Mouse (Mus musculus) stomach, postnatal 0 days (tissue): Measurements from ENCODE around the gene Esr2. TPM values are rescaled to one million over a fixed set of nuclear protein-coding genes. Genes with fewer than 3 reads are reported as not detected.

Experiments
- ATAC-seq: fragments of 200-750 bp; cut with Nextera tagmentation; 2 replicates; pipeline ENCODE4 v1.8.0; 2017; ENCODE audit not compliant: low FRiP score, low TSS enrichment
- DNase-seq: peaks from one replicate; pipeline ENCODE4 v3.0.0-alpha.2; 2016; ENCODE audit warnings: low spot score
- H3K27ac ChIP-seq: fragments of 300-500 bp; sonication (generic); replicated peaks from 2 replicates; pipeline ENCODE4 v1.5.1; 2014; ENCODE audit warnings: mild to moderate bottlenecking, control low read depth
- H3K27me3 ChIP-seq: fragments of 300-500 bp; sonication (generic); 2 replicates; pipeline ENCODE4 v1.6.1; 2014; ENCODE audit warnings: low read length; ENCODE audit not compliant: control insufficient read depth, insufficient read depth
- H3K36me3 ChIP-seq: fragments of 300-500 bp; sonication (generic); 2 replicates; pipeline ENCODE4 v1.6.1; 2014; ENCODE audit warnings: low read length, mixed read lengths; ENCODE audit not compliant: control insufficient read depth, insufficient read depth
- H3K4me1 ChIP-seq: fragments of 300-500 bp; sonication (generic); replicated peaks from 2 replicates; pipeline ENCODE4 v1.6.1; 2014; ENCODE audit warnings: antibody characterized with exemption; ENCODE audit not compliant: control insufficient read depth, insufficient read depth
- H3K4me2 ChIP-seq: fragments of 300-500 bp; sonication (generic); replicated peaks from 2 replicates; pipeline ENCODE4 v1.6.1; 2014; ENCODE audit warnings: low read depth, mild to moderate bottlenecking, control low read depth, moderate library complexity
- H3K4me3 ChIP-seq: fragments of 300-500 bp; sonication (generic); 2 replicates; pipeline ENCODE4 v1.5.1; 2014; ENCODE audit warnings: low read depth, low read length, control low read depth
- H3K9ac ChIP-seq: fragments of 300-500 bp; sonication (generic); 2 replicates; pipeline ENCODE4 v1.6.1; 2014; ENCODE audit warnings: mild to moderate bottlenecking, low read length, control low read depth, mixed read lengths
- H3K9me3 ChIP-seq: fragments of 300-500 bp; sonication (generic); 2 replicates; pipeline ENCODE4 v1.6.1; 2016; ENCODE audit warnings: low read length; ENCODE audit not compliant: control insufficient read depth
- CTCF ChIP-seq: IDR thresholded peaks from 2 replicates; pipeline ENCODE4 v1.5.1; 2016; ENCODE audit warnings: antibody characterized with exemption, low read depth, mild to moderate bottlenecking, moderate library complexity
- EP300 ChIP-seq: optimal IDR thresholded peaks from 2 replicates; pipeline ENCODE3; 2016; ENCODE audit warnings: antibody characterized with exemption
- WGBS: fragments of 180-500 bp; shearing (Covaris S2); extraction: QIAGEN DNeasy Blood & Tissue Kit; methylation state at CpG from one replicate; pipeline ENCODE4 v1.1.7; 2014; 5-methylcytosine and 5-hydroxymethylcytosine counted together
- polyA plus RNA-seq: library from polyadenylated mRNA; unstranded; fragments of >200 nt; fragmentation: Nextera tagmentation; extraction: Ambion mirVana; gene quantifications from 2 replicates; pipeline ENCODE4 v1.2.1, GENCODE M21; 2015

Esr2 gene
- polyA plus RNA-seq, 1 experiment from 2014 or later = 0.05 TPM

GRCm38 (mm10) chr12:76071935-76072849, 104.9 kb downstream of the Esr2 start:
- TF ChIP-seq EP300 (no peak), CTCF (no peak)
- peaks cover 5% of the 10 kb centered on the region for H3K36me3 ChIP-seq
- H3K4me3 ChIP-seq = no peak overlapping the region
- DNase-seq (no peak), ATAC-seq (no peak)
- no peak overlapping the region for H3K27ac ChIP-seq
- no peaks in the 10 kb centered on the region for H3K4me1 ChIP-seq
- no peak overlapping the region for H3K9ac ChIP-seq
- H3K4me2 ChIP-seq = no peak overlapping the region
- WGBS = 44% methylated on average over 19 of the region's 19 CpGs
- H3K9me3 ChIP-seq = no peaks in the 10 kb centered on the region
- H3K27me3 ChIP-seq = no peaks in the 10 kb centered on the region

Other genes starting within 250 kb of the Esr2 start
- gene Tex21, start 69.5 kb upstream of the Esr2 start, polyA plus RNA-seq = not detected in 2 replicates
- gene Mthfd1, start 78.0 kb upstream of the Esr2 start, polyA plus RNA-seq = 28.9 and 29.6 TPM in 2 replicates
- gene Akap5, start 147.6 kb upstream of the Esr2 start, polyA plus RNA-seq = 2.0 and 2.2 TPM in 2 replicates
- gene Zbtb25, start 192.3 kb upstream of the Esr2 start, polyA plus RNA-seq = 7.0 and 7.4 TPM in 2 replicates
- gene Zbtb1, start 193.0 kb upstream of the Esr2 start, polyA plus RNA-seq = 4.8 and 5.0 TPM in 2 replicates
- 18.8 and 18.9 TPM in 2 replicates for gene Hspa2, start 226.9 kb upstream of the Esr2 start, polyA plus RNA-seq
- 3.5 and 4.9 TPM in 2 replicates for gene Ppp1r36, start 240.3 kb upstream of the Esr2 start, polyA plus RNA-seq